Mouse (Mus musculus): ENCODE data around the gene Dmwd.

- TF ChIP-seq CTCF (conservative IDR thresholded peaks at IDR 0.05; ENCODE audit: low read length) (no peak), NANOG (IDR thresholded peaks at IDR 0.05; ENCODE audit: borderline replicate concordance, low read length) (no peak)
Observed at GRCm38 (mm10) chr7:19028067-19028466, 48.0 kb upstream of the Dmwd start.
